Comparison of ENCODE assay signal across 17 mouse cellular contexts in the genomic region with DNA sequence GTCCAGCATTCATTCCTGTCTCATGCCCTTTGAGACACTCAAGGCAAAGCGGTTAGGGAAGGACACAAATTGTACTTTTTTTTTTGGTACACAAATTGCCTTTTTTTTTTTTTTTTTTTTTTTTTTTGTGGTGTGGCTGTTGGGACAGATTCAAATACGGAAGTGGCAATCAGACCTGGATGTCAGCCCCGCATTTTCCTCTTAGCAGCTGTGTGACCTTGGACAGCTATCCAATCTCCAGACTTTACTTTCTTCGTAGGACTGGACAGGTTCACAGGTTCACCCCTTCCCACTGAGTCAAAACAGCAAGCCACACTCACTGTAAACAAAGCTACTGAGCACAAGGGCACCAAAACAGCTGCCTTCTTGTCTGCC. TPM values are rescaled to one million over a fixed set of nuclear protein-coding genes. Genes with fewer than 3 reads are reported as not detected.
DNase-seq lines count a peak whose midpoint lies in the region; ATAC-seq lines count a peak whose summit lies in the region.
"Had no signal": no experiment of that assay in that cellular context is flagged by ENCODE, and none has a peak within 500 bp of the region (broad histone marks: within the 10 kb centered on the region; RNA-seq: fewer than 3 reads in every experiment).

No protein-coding gene starts in this region.

- ATAC-seq in hindbrain, embryonic 15.5 days (ENCODE audit: low FRiP score, low read depth), result no peak
- ATAC-seq in hindbrain, embryonic 12.5 days (ENCODE audit: low FRiP score), result no peak
- 0 out of 2 replicates have a peak, but pooled peaks have one; percentile 36 for ATAC-seq in monocyte, adult 5-6 weeks (replicated peaks; ENCODE audit: insufficient number of reproducible peaks, low FRiP score, low TSS enrichment, poor library complexity, severe bottlenecking)
- ATAC-seq: forebrain, postnatal 0 days had no signal

- no peaks in the 10 kb centered on the region for H3K27me3 ChIP-seq in hindbrain, embryonic 15.5 days
- no peaks in the 10 kb centered on the region for H3K27me3 ChIP-seq in hindbrain, embryonic 12.5 days
- H3K27me3 ChIP-seq: limb, embryonic 13.5 days; megakaryocyte, embryonic 14.5 days; neural tube, embryonic 12.5 days had no signal

- WGBS in hindbrain, embryonic 15.5 days, result 40% methylated on average over 4 of the region's 4 CpGs
- WGBS in hindbrain, embryonic 12.5 days, result 49% methylated on average over 4 of the region's 4 CpGs

- H3K27ac ChIP-seq in hindbrain, embryonic 15.5 days (replicated peaks), result 0 out of 2 replicates have a peak overlapping the region, but pooled peaks have one; percentile 34
- no peak overlapping the region for H3K27ac ChIP-seq in hindbrain, embryonic 12.5 days
- H3K27ac ChIP-seq: layer of hippocampus, adult 2 months; left cerebral cortex, adult 2 months; limb, embryonic 13.5 days; neural tube, embryonic 12.5 days had no signal

- peak; percentile 45 for DNase-seq in lung, postnatal 36 days
- DNase-seq in lung, postnatal 25 days (ENCODE audit: low spot score), result no peak
- DNase-seq in adipocyte (ENCODE audit: low spot score), result peak; percentile 21
- no peak for DNase-seq in urinary bladder, postnatal 25 days (ENCODE audit: low spot score)
- DNase-seq: cerebellum, adult 8-10 months; forebrain, postnatal 0 days; gastrocnemius, postnatal 14 days; thymus, postnatal 4 days had no signal

- no peaks in the 10 kb centered on the region for H3K36me3 ChIP-seq in hindbrain, embryonic 15.5 days
- H3K36me3 ChIP-seq in hindbrain, embryonic 12.5 days, result no peaks in the 10 kb centered on the region
- H3K36me3 ChIP-seq: limb, embryonic 13.5 days; neural tube, embryonic 12.5 days had no signal

- H3K9ac ChIP-seq in hindbrain, embryonic 15.5 days, result no peak overlapping the region
- H3K9ac ChIP-seq in hindbrain, embryonic 12.5 days, result no peak overlapping the region
- H3K9ac ChIP-seq: forebrain, postnatal 0 days; limb, embryonic 13.5 days; neural tube, embryonic 12.5 days had no signal

- no peak overlapping the region for H3K4me3 ChIP-seq in hindbrain, embryonic 15.5 days
- no peak overlapping the region for H3K4me3 ChIP-seq in hindbrain, embryonic 12.5 days
- H3K4me3 ChIP-seq: layer of hippocampus, adult 2 months; left cerebral cortex, adult 2 months; limb, embryonic 13.5 days; megakaryocyte, embryonic 14.5 days; neural tube, embryonic 12.5 days had no signal

- H3K9me3 ChIP-seq in hindbrain, embryonic 15.5 days, result no peaks in the 10 kb centered on the region
- no peaks in the 10 kb centered on the region for H3K9me3 ChIP-seq in hindbrain, embryonic 12.5 days (replicated peaks)
- H3K9me3 ChIP-seq: limb, embryonic 13.5 days; megakaryocyte, embryonic 14.5 days; neural tube, embryonic 12.5 days had no signal

- H3K4me1 ChIP-seq in hindbrain, embryonic 15.5 days (replicated peaks), result peaks cover 49% of the 10 kb centered on the region
- H3K4me1 ChIP-seq in hindbrain, embryonic 12.5 days, result peaks cover 57% of the 10 kb centered on the region

- no peak overlapping the region for H3K4me2 ChIP-seq in hindbrain, embryonic 15.5 days
- no peak overlapping the region for H3K4me2 ChIP-seq in hindbrain, embryonic 12.5 days (replicated peaks)
- H3K4me2 ChIP-seq: heart, embryonic 11.5 days; limb, embryonic 13.5 days; neural tube, embryonic 12.5 days had no signal

RNA-seq across cellular contexts. Expression of gene Hpcal1, which starts 57.5 kb away (rescaled TPM):
- 128 and 129 TPM in 2 replicates for polyA plus RNA-seq in hindbrain, embryonic 15.5 days (2015; fragmentation: Nextera tagmentation; extraction: Ambion mirVana)
- polyA plus RNA-seq in hindbrain, embryonic 12.5 days (2016; fragmentation: Nextera tagmentation; extraction: Ambion mirVana), result 42.8 and 48.9 TPM in 2 replicates
- 30.2 to 51.8 TPM (median 42.3 TPM) in 3 replicates for total RNA-seq in monocyte, adult 5-6 weeks (2017)

Comparison
In these comparisons a context has a peak if more than half of its experiments do, and no peak if none do; other contexts are left out.
1. DNase-seq: peak in lung, postnatal 36 days (single experiment) and adipocyte (single experiment); none in lung, postnatal 25 days (single experiment) and urinary bladder, postnatal 25 days (single experiment).